Comparison of ENCODE assay signal across 20 mouse cellular contexts in the genomic region with DNA sequence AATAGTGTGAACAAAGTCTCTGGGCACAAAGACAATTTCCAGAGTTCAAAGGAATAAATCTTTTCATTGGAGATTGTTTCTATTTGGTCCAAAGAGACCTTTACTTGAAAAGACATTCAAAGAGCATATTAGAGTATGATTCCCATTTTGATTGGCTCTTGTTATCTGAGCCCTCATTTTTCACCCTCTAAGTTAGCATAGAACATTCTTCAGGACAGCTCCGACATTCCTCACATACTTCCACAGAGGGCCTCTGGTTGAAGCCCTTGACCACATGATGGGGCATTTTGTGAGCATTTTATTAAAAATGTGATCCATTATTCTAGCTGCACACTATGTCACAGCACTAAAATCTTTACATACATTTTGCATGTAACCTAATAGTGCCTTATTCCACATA. TPM values are rescaled to one million over a fixed set of nuclear protein-coding genes. Genes with fewer than 3 reads are reported as not detected.
"Had no signal": no experiment of that assay in that cellular context is flagged by ENCODE, and none has a peak within 500 bp of the region (broad histone marks: within the 10 kb centered on the region; RNA-seq: fewer than 3 reads in every experiment).

No protein-coding gene starts in this region.

- H3K27ac ChIP-seq: kidney, embryonic 15.5 days; limb, embryonic 10.5 days; limb, embryonic 13.5 days; liver, embryonic 13.5 days had no signal

- H3K4me2 ChIP-seq: kidney, embryonic 15.5 days; limb, embryonic 13.5 days; liver, embryonic 13.5 days; midbrain, embryonic 11.5 days had no signal

- H3K9me3 ChIP-seq: kidney, embryonic 15.5 days; limb, embryonic 10.5 days; limb, embryonic 13.5 days; liver, embryonic 13.5 days; megakaryocyte, embryonic 14.5 days had no signal

- H3K4me1 ChIP-seq: kidney, embryonic 15.5 days; liver, embryonic 13.5 days had no signal

- DNase-seq: kidney, adult 8-10 months; kidney, postnatal 14 days; kidney, postnatal 4 days; liver; liver, embryonic 13.5 days; lung, postnatal 36 days; midbrain, embryonic 14.5 days; thymus, adult 18-20 months; thymus, postnatal 36 days had no signal

- H3K4me3 ChIP-seq: kidney, embryonic 15.5 days; limb, embryonic 10.5 days; limb, embryonic 13.5 days; liver, embryonic 13.5 days; megakaryocyte, embryonic 14.5 days had no signal

- H3K36me3 ChIP-seq: kidney, embryonic 15.5 days; limb, embryonic 10.5 days; limb, embryonic 13.5 days; liver, embryonic 13.5 days had no signal

- H3K9ac ChIP-seq: kidney, embryonic 15.5 days; limb, embryonic 13.5 days; liver, embryonic 13.5 days had no signal

- H3K27me3 ChIP-seq: liver, embryonic 13.5 days had no signal

- ATAC-seq: intestine, postnatal 0 days; lung, postnatal 0 days had no signal

RNA-seq across cellular contexts. Expression of a gene that starts 14.5 kb away (rescaled TPM):
- total RNA-seq: left cerebral cortex, adult 8-10 months; left cerebral cortex, postnatal 25 days had no signal
- polyA plus RNA-seq: small intestine, adult 2 months; testis, adult 2 months had no signal
